ENCODE assay signal across 8 mouse cellular contexts in genomic region chr4:106560213-106560845, GRCm38 (mm10). TPM values are rescaled to one million over a fixed set of nuclear protein-coding genes. Genes with fewer than 3 reads are reported as not detected.
DNase-seq lines count a peak whose midpoint lies in the region; ATAC-seq and TF ChIP-seq lines count a peak whose summit lies in the region.

No protein-coding gene starts in this region.

- peak overlapping the region; percentile 86 for H3K27ac ChIP-seq in neural tube, embryonic 11.5 days (ENCODE audit: low read depth, low read length)
- H3K27ac ChIP-seq in hindbrain, embryonic 16.5 days (ENCODE audit: low read depth, low read length), result peak overlapping the region; percentile 91
- H3K27ac ChIP-seq in liver, embryonic 14.5 days, result peak overlapping the region; percentile 21
- peak overlapping the region; percentile 84 for H3K27ac ChIP-seq in stomach, postnatal 0 days (replicated peaks)

- no peaks in the 10 kb centered on the region for H3K9me3 ChIP-seq in neural tube, embryonic 11.5 days (ENCODE audit: control insufficient read depth, low read length)
- H3K9me3 ChIP-seq in hindbrain, embryonic 16.5 days (ENCODE audit: control insufficient read depth, low read length), result no peaks in the 10 kb centered on the region
- no peaks in the 10 kb centered on the region for H3K9me3 ChIP-seq in liver, embryonic 14.5 days (ENCODE audit: control insufficient read depth, low read length)
- no peaks in the 10 kb centered on the region for H3K9me3 ChIP-seq in stomach, postnatal 0 days (ENCODE audit: control insufficient read depth, low read length)

- under 1% methylated on average over 20 of the region's 20 CpGs for WGBS in neural tube, embryonic 11.5 days
- WGBS in hindbrain, embryonic 16.5 days, result under 1% methylated on average over 19 of the region's 20 CpGs
- 4% methylated on average over 20 of the region's 20 CpGs for WGBS in liver, embryonic 14.5 days (ENCODE audit: insufficient replicate concordance)
- 3% methylated on average over 19 of the region's 20 CpGs for WGBS in stomach, postnatal 0 days

- no peak for DNase-seq in neural tube, embryonic 11.5 days (ENCODE audit: low spot score)
- DNase-seq in neural tube, embryonic 10.5 days (ENCODE audit: extremely low spot score, low spot score), result no peak
- DNase-seq in embryo, embryonic 10.5 days (ENCODE audit: low spot score), result peak; percentile 62
- DNase-seq in liver, embryonic 14.5 days (ENCODE audit: low read depth in 3 of 3, low spot score in 3 of 3), result no peak
- peak; percentile 51 for DNase-seq in stomach, postnatal 0 days (ENCODE audit: low spot score)
- DNase-seq in spleen, adult 18-20 months, result no peak
- no peak for DNase-seq in testis, postnatal 14 days (ENCODE audit: low spot score)

- ATAC-seq in neural tube, embryonic 11.5 days (ENCODE audit: insufficient read depth, low FRiP score, low TSS enrichment), result peak; percentile 7; the same call in 1 of the 2 replicates
- no peak for ATAC-seq in hindbrain, embryonic 16.5 days
- ATAC-seq in liver, embryonic 14.5 days (ENCODE audit: insufficient read depth), result peak; percentile 73
- ATAC-seq in stomach, postnatal 0 days (ENCODE audit: low FRiP score, low TSS enrichment), result peak; percentile 69

- peak overlapping the region; percentile 86 for H3K4me3 ChIP-seq in neural tube, embryonic 11.5 days (ENCODE audit: low read depth, low read length)
- H3K4me3 ChIP-seq in hindbrain, embryonic 16.5 days (ENCODE audit: low read length), result peak overlapping the region; percentile 96
- peak overlapping the region; percentile 71 to 80 for H3K4me3 ChIP-seq in liver, embryonic 14.5 days (ENCODE audit: insufficient read depth in 1 of 2, low read depth in 2 of 2, low read length in 2 of 2)
- peak overlapping the region; percentile 65 for H3K4me3 ChIP-seq in stomach, postnatal 0 days (ENCODE audit: low read depth, low read length)

- peak overlapping the region; percentile 44 for H3K9ac ChIP-seq in neural tube, embryonic 11.5 days (ENCODE audit: low read length)
- H3K9ac ChIP-seq in hindbrain, embryonic 16.5 days (ENCODE audit: low read depth, low read length), result peak overlapping the region; percentile 83
- peak overlapping the region; percentile 41 for H3K9ac ChIP-seq in liver, embryonic 14.5 days (replicated peaks)
- H3K9ac ChIP-seq in stomach, postnatal 0 days (ENCODE audit: low read length), result 0 out of 2 replicates have a peak overlapping the region, but pooled peaks have one; percentile 27

- H3K4me2 ChIP-seq in neural tube, embryonic 11.5 days (ENCODE audit: low read depth), result peak overlapping the region; percentile 92
- peak overlapping the region; percentile 94 for H3K4me2 ChIP-seq in hindbrain, embryonic 16.5 days (ENCODE audit: low read length)
- peak overlapping the region; percentile 100 for H3K4me2 ChIP-seq in liver, embryonic 14.5 days (ENCODE audit: low read depth)
- peak overlapping the region; percentile 87 for H3K4me2 ChIP-seq in stomach, postnatal 0 days (replicated peaks; ENCODE audit: low read depth)

- no peak for TF ChIP-seq EP300 in liver, embryonic 14.5 days (IDR thresholded peaks at IDR 0.05; ENCODE audit: low read depth)
- TF ChIP-seq EP300 in stomach, postnatal 0 days (optimal IDR thresholded peaks at IDR 0.05), result no peak

- peaks cover 23% of the 10 kb centered on the region for H3K4me1 ChIP-seq in neural tube, embryonic 11.5 days (ENCODE audit: control insufficient read depth, insufficient read depth, low read length)
- peaks cover 32% of the 10 kb centered on the region for H3K4me1 ChIP-seq in hindbrain, embryonic 16.5 days (ENCODE audit: control insufficient read depth, insufficient read depth, low read depth, low read length)
- peaks cover 10 to 31% of the 10 kb centered on the region in 2 experiments for H3K4me1 ChIP-seq in liver, embryonic 14.5 days (replicated peaks; ENCODE audit: control insufficient read depth in 2 of 2, insufficient read depth in 2 of 2, low read length in 1 of 2)
- peaks cover 10% of the 10 kb centered on the region; the same call in 1 of the 2 replicates for H3K4me1 ChIP-seq in stomach, postnatal 0 days (replicated peaks; ENCODE audit: control insufficient read depth, insufficient read depth)

- peak; percentile 21; the same call in 1 of the 2 replicates for TF ChIP-seq CTCF in liver, embryonic 14.5 days (IDR thresholded peaks at IDR 0.05; ENCODE audit: low read depth)
- 0 out of 2 replicates have a peak, but pooled peaks have one; percentile 17 for TF ChIP-seq CTCF in stomach, postnatal 0 days (IDR thresholded peaks at IDR 0.05; ENCODE audit: low read depth)

- H3K36me3 ChIP-seq in neural tube, embryonic 11.5 days (ENCODE audit: control insufficient read depth, insufficient read depth, low read length), result peaks cover 3% of the 10 kb centered on the region; the same call in 1 of the 2 replicates
- H3K36me3 ChIP-seq in hindbrain, embryonic 16.5 days (ENCODE audit: control insufficient read depth, insufficient read depth, low read length), result peaks cover 5% of the 10 kb centered on the region
- H3K36me3 ChIP-seq in liver, embryonic 14.5 days (replicated peaks; ENCODE audit: control insufficient read depth, insufficient read depth, low read depth), result peaks cover 12% of the 10 kb centered on the region
- no peaks in the 10 kb centered on the region for H3K36me3 ChIP-seq in stomach, postnatal 0 days (ENCODE audit: control insufficient read depth, insufficient read depth, low read length)

- H3K27me3 ChIP-seq in neural tube, embryonic 11.5 days (ENCODE audit: control insufficient read depth, insufficient read depth, low read length), result no peaks in the 10 kb centered on the region
- H3K27me3 ChIP-seq in hindbrain, embryonic 16.5 days (replicated peaks; ENCODE audit: control insufficient read depth, insufficient read depth, low read length), result no peaks in the 10 kb centered on the region
- no peaks in the 10 kb centered on the region for H3K27me3 ChIP-seq in liver, embryonic 14.5 days (ENCODE audit: control insufficient read depth, insufficient read depth, low read length)
- no peaks in the 10 kb centered on the region for H3K27me3 ChIP-seq in stomach, postnatal 0 days (ENCODE audit: control insufficient read depth, insufficient read depth, low read length)

RNA-seq across cellular contexts. Expression of gene Dhcr24, which starts 0.5 kb away (rescaled TPM):
- 28.2 and 30.4 TPM in 2 replicates for polyA plus RNA-seq in neural tube, embryonic 11.5 days (2014; fragmentation: Nextera tagmentation; extraction: Ambion mirVana)
- polyA plus RNA-seq in hindbrain, embryonic 16.5 days (2015; fragmentation: Nextera tagmentation; extraction: Ambion mirVana), result 4.0 and 5.3 TPM in 2 replicates
- 52.8 and 53.2 TPM in 2 replicates for polyA plus RNA-seq in liver, embryonic 14.5 days (2012; rRNA removed)
- 20.5 and 25.3 TPM in 2 replicates for polyA plus RNA-seq in liver, embryonic 14.5 days (2014; fragmentation: Nextera tagmentation; extraction: Ambion mirVana)
- 4.7 and 7.1 TPM in 2 replicates for polyA plus RNA-seq in stomach, postnatal 0 days (2015; fragmentation: Nextera tagmentation; extraction: Ambion mirVana)

RNA-seq across cellular contexts. Expression of gene Lexm, which starts 56.7 kb away (rescaled TPM):
- polyA plus RNA-seq in neural tube, embryonic 11.5 days (2014; fragmentation: Nextera tagmentation; extraction: Ambion mirVana), result 0.20 and 0.27 TPM in 2 replicates
- polyA plus RNA-seq in hindbrain, embryonic 16.5 days (2015; fragmentation: Nextera tagmentation; extraction: Ambion mirVana), result 0.17 TPM in 1 of 2 replicates, not detected in the other
- 0.10 TPM in 1 of 2 replicates, not detected in the other for polyA plus RNA-seq in liver, embryonic 14.5 days (2012; rRNA removed)
- polyA plus RNA-seq in liver, embryonic 14.5 days (2014; fragmentation: Nextera tagmentation; extraction: Ambion mirVana), result not detected in 2 replicates
- 0.08 TPM in 1 of 2 replicates, not detected in the other for polyA plus RNA-seq in stomach, postnatal 0 days (2015; fragmentation: Nextera tagmentation; extraction: Ambion mirVana)

Comparison
In these comparisons a context has a peak if more than half of its experiments do, and no peak if none do; other contexts are left out.
1. DNase-seq: peak in embryo, embryonic 10.5 days (single experiment) and stomach, postnatal 0 days (single experiment); none in neural tube, embryonic 11.5 days (single experiment), neural tube, embryonic 10.5 days (single experiment), liver, embryonic 14.5 days (0 of 3), spleen, adult 18-20 months (0 of 2) and testis, postnatal 14 days (single experiment).
2. H3K27ac ChIP-seq: peak in every context shown above with its lines; median percentile 91 in hindbrain, embryonic 16.5 days; 86 in neural tube, embryonic 11.5 days; 84 in stomach, postnatal 0 days; 21 in liver, embryonic 14.5 days.
3. H3K9ac ChIP-seq: peak in every context shown above with its lines; median percentile 83 in hindbrain, embryonic 16.5 days; 44 in neural tube, embryonic 11.5 days; 41 in liver, embryonic 14.5 days; 27 in stomach, postnatal 0 days.
4. Peak in every context shown above with its lines, with median percentiles within 50 percentile points of each other: H3K4me2 ChIP-seq and H3K4me3 ChIP-seq.